Mouse (Mus musculus): ENCODE data around the gene Lbhd2.

DNA sequence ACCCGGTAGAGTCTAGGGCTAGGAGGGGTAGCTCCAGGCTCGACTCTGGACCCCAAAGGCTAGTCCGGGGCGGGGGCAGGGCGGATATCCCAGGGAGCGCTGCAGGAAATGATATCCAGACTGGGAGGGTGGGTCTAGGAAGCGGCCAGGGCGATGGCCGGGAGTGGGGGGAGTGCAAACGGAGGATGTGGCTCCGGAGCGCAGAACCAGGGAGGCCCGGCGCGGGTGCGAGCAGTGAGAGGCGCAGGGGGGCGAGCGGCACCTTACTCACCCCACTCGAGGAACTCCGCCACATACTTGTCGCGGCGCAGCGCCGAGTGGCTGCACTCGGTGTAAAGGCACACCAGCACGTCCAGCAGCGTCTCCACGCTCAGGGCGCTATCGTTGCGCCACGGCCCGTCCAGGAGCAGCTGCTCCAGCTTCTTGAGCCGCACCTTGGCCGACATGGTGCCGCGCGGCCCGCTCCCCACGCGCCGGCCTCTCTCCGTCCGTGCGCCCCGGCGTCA is 29.7 kb upstream of the Lbhd2 start:
- no peak for TF ChIP-seq E2F4 (IDR thresholded peaks at IDR 0.05; ENCODE audit: insufficient replicate concordance, low read depth, low read length)
- TF ChIP-seq CTCF (conservative IDR thresholded peaks at IDR 0.05 in 1 of 2, IDR thresholded peaks at IDR 0.05 in 1 of 2; ENCODE audit: low read depth in 2 of 2, low read length in 2 of 2): no peak
- no peak for TF ChIP-seq EP300 (IDR thresholded peaks at IDR 0.05; ENCODE audit: low read length)
- TF ChIP-seq MXI1 (IDR thresholded peaks at IDR 0.05; ENCODE audit: low read depth, low read length): no peak
- no peak for TF ChIP-seq POLR2AphosphoS2 (IDR thresholded peaks at IDR 0.05; ENCODE audit: low read depth, low read length)
- TF ChIP-seq HCFC1 (IDR thresholded peaks at IDR 0.05; ENCODE audit: low read depth, low read length): no peak
- TF ChIP-seq SMC3 (IDR thresholded peaks at IDR 0.05; ENCODE audit: low read depth, low read length): no peak
- no peak for TF ChIP-seq MEF2A (IDR thresholded peaks at IDR 0.05; ENCODE audit: borderline replicate concordance, low read depth, low read length)
- no peak for TF ChIP-seq NRF1 (IDR thresholded peaks at IDR 0.05; ENCODE audit: low read depth, low read length)
- no peak for TF ChIP-seq POLR2A (IDR thresholded peaks at IDR 0.05; ENCODE audit: low read depth, low read length)
- TF ChIP-seq JUND (conservative IDR thresholded peaks at IDR 0.05; ENCODE audit: low read depth, low read length): no peak
